Mouse (Mus musculus): ENCODE results near the gene Ndufa7. TPM values are rescaled to one million over a fixed set of nuclear protein-coding genes. Genes with fewer than 3 reads are reported as not detected.

Ndufa7 gene
- 296 and 311 TPM in 2 replicates for polyA plus RNA-seq (2016; fragmentation: Nextera tagmentation; extraction: Ambion mirVana)

DNA sequence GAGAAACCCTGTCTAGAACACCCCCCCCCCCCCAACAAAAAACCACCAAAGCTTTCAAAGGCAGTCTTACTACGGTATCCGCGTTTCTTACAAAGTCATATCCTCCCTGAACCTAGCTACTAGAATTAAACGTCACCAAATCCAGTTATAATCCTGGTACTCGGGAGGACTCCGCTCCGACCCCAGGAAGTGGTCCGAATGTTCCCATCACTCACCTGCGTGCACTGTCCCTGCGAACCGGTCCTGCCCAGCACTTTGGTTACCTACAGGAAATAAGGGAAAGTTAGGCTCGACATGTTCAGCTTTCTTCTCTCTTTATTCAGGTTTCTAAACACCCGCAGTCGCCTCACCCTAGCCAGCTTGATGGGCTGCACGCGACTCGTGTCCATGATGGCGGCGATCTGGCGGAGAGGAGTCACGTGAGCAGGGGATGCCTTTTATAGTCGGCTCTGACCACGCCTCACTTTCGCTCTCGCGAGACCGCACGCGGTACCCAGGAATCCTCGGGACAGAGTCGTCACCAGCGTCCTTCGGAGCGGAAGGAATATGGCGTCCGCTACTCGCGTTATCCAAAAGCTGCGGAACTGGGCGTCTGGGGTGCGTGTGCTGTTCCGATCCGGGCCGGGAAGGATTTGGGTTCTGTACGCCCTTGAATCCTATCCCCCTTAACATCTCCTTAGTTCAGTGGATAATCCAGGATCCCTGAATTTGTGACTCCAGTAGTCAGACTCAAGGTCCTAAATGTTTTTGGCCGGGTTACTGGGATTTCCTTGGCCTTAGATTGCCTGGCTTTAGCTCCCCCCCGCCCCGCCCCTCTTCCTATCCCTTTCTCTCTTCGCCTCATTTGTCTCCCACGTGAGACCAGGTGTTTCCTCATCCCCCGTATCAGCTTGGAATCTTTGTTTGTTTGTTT is at the start of gene Ndufa7, which contains the start of gene Rps28:
TSS of gene Ndufa7 (plus strand) at position 489 of the 913 bp plus-strand sequence.
TSS of gene Rps28 (minus strand) at position 479 of the 913 bp plus-strand sequence.
- peak; percentile 88 for ATAC-seq
- peak within 1 kb of the TSS; percentile 79 for H3K27ac ChIP-seq
- under 1% methylated on average over 51 of the region's 51 CpGs for WGBS (ENCODE audit: insufficient replicate concordance)
- H3K9me3 ChIP-seq (replicated peaks), result no peaks in the 10 kb centered on the region
- H3K4me2 ChIP-seq, result peak within 1 kb of the TSS; percentile 76
- H3K9ac ChIP-seq, result peak within 1 kb of the TSS; percentile 85
- H3K27me3 ChIP-seq (replicated peaks), result no peaks in the 10 kb centered on the region
- peaks cover 49% of the 10 kb centered on the region for H3K4me1 ChIP-seq
- H3K36me3 ChIP-seq, result peaks cover 62% of the 10 kb centered on the region
- peak within 1 kb of the TSS; percentile 82 for H3K4me3 ChIP-seq

DNA sequence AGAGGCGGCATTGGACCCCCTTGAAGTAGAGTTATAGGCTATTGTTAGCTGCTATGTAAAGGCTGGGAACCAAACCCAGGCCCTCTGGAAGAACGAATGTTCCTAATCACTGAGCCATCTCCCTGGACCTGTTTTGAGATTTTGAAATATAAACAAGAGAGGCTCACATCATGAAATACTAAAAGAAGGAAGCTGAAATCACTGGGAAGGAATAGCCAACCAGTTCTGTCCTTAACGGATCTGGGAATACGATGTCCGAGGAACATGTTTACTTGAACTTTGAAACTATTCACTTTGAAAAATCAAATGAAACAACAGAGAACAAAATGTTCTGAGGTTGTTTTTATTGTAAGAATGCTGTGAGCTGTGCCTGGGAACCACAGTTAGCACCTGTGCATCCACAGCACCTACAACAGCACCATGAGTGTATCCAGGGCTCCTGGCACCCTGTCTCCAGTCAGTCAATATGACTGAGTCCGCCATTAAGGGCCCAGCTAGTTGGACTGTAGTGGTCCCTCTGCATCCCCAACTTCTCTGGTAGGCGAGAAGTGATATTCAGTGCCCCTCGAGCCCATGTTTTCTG is 49.7 kb upstream of the Ndufa7 start:
- Histone ChIP-seq H3K9ac (no peak overlapping the region), H3K36me3 (peaks cover 49% of the 10 kb centered on the region), H3K4me3 (no peak overlapping the region), H3K9me3 (replicated peaks) (no peaks in the 10 kb centered on the region), H3K27ac (no peak overlapping the region), H3K4me1 (peaks cover 15% of the 10 kb centered on the region), H3K27me3 (replicated peaks) (peaks cover 6% of the 10 kb centered on the region; the same call in 1 of the 2 replicates), H3K4me2 (no peak overlapping the region)
- no peak for ATAC-seq
- 80% methylated on average over 8 of the region's 8 CpGs for WGBS (ENCODE audit: insufficient replicate concordance)

DNA sequence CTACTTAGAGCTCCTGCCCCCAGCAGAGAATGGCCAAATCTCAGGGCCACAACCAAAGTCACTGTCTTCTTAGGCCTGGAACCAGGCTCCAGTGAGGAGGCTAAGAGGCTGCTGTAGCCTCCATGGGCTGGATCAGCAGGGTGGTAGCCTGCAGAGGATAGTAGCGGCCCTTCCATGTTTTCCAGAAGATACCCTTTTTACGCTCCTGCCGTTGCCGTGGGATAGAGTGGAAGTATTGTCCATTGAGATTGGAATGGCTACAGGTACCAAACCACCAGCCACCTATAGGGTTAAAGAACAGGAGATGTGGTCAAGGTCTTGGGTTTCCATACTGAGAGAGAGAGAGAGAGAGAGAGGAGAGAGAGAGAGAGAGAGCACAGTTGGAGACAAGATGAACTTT is 49.1 kb upstream of the Ndufa7 start:
- peaks cover 6% of the 10 kb centered on the region; the same call in 1 of the 2 replicates for H3K27me3 ChIP-seq (replicated peaks)
- peaks cover 49% of the 10 kb centered on the region for H3K36me3 ChIP-seq
- H3K9ac ChIP-seq, result no peak overlapping the region
- no peak overlapping the region for H3K4me2 ChIP-seq
- 88% methylated on average over 4 of the region's 4 CpGs for WGBS (ENCODE audit: insufficient replicate concordance)
- H3K4me3 ChIP-seq, result no peak overlapping the region
- peaks cover 21% of the 10 kb centered on the region for H3K4me1 ChIP-seq
- no peaks in the 10 kb centered on the region for H3K9me3 ChIP-seq (replicated peaks)
- no peak for ATAC-seq
- no peak overlapping the region for H3K27ac ChIP-seq

DNA sequence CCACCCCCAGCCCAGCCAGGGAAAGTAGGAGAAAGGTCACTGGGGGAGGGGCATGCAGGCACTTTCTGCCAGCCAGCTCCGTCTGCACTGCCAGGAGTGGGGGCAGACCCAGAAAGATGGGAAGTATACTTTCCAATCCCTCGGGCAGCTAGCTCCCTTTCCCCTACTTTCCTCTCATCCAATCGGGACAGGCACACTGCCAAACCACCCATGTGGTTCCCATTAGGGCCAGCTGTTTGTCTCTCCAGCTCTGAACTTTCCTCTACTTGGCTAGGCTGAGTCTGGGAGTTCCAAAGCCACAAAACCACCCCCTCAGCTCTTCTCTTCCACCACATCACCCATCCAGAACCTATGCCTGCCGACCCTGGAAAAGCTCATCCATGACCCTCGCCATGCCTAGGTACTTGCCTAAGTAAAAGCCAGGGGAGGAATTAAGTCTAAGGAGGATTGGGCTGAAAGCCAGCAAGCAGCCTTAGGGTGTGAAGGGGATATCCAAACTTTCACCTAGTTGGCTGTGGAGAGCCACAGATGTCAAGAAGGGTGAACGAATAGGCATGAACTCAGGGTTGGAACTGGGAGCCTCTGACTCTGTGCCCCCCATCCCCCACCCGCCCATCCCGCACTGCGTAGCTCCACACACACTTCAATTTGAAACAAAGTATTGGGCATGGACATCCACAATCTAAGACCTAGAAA is 45.0 kb upstream of the Ndufa7 start:
- ATAC-seq, result peak; percentile 8; the same call in 1 of the 2 replicates
- 0 out of 2 replicates have a peak, but pooled peaks cover 4% of the 10 kb centered on the region for H3K27me3 ChIP-seq (replicated peaks)
- no peaks in the 10 kb centered on the region for H3K9me3 ChIP-seq (replicated peaks)
- peaks cover 46% of the 10 kb centered on the region for H3K36me3 ChIP-seq
- H3K9ac ChIP-seq, result peak overlapping the region; percentile 18; the same call in 1 of the 2 replicates
- peak overlapping the region; percentile 63 for H3K4me3 ChIP-seq
- 40% methylated on average over 9 of the region's 9 CpGs for WGBS (ENCODE audit: insufficient replicate concordance)
- H3K4me2 ChIP-seq, result peak overlapping the region; percentile 83
- H3K27ac ChIP-seq, result peak overlapping the region; percentile 46
- peaks cover 42% of the 10 kb centered on the region for H3K4me1 ChIP-seq

DNA sequence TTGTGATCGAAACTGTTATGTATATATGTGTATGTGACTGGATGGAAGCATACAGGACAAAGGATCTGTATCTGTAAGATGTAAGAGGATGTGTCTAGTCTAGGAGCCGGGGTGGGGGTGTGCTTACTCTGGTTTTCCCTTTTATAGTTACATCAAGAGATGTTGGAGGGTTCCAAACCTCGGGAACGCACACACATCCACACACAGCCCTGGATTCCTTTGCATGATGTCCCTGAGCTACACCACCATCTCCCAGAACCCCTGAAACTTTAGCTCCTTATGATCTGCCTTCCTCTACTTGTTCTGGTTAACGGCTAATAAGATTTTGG is 44.4 kb upstream of the Ndufa7 start:
- H3K9ac ChIP-seq, result peak overlapping the region; percentile 69; the same call in 1 of the 2 replicates
- peak overlapping the region; percentile 63 for H3K4me3 ChIP-seq

DNA sequence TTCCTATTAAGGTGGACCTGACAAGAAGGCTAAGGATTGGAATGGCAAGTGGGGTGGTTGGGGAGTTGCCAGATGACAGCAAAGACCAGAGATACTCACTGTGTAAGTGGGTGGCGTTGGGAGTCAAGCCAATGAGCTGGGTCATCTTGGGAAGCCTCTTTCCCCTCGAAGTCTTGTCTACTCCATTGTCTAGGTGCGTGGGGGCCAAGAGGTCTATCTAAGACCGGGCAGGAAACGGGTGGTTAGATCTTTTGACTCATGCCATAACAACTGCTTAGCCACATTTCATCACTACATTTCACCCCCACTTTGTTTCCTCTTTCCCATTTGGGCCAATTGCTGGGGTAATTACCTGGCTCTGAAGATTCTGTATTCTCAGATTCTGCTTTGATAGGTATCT is 43.9 kb upstream of the Ndufa7 start:
- 19% methylated on average over 5 of the region's 5 CpGs for WGBS (ENCODE audit: insufficient replicate concordance)
- peak overlapping the region; percentile 63 for H3K4me3 ChIP-seq
- peak overlapping the region; percentile 69 for H3K9ac ChIP-seq
- H3K36me3 ChIP-seq, result peaks cover 36% of the 10 kb centered on the region
- H3K27ac ChIP-seq, result peak overlapping the region; percentile 79; the same call in 1 of the 2 replicates
- no peak for ATAC-seq
- H3K9me3 ChIP-seq (replicated peaks), result no peaks in the 10 kb centered on the region
- H3K27me3 ChIP-seq (replicated peaks), result 0 out of 2 replicates have a peak, but pooled peaks cover 7% of the 10 kb centered on the region
- peaks cover 42% of the 10 kb centered on the region for H3K4me1 ChIP-seq
- H3K4me2 ChIP-seq, result peak overlapping the region; percentile 83

More for the DNA sequence above, 44.4 kb upstream of the Ndufa7 start:
- Histone ChIP-seq H3K4me2 (peak overlapping the region; percentile 83), H3K27ac (0 out of 2 replicates have a peak overlapping the region, but pooled peaks have one; percentile 79), H3K27me3 (replicated peaks) (0 out of 2 replicates have a peak, but pooled peaks cover 7% of the 10 kb centered on the region), H3K4me1 (peaks cover 42% of the 10 kb centered on the region), H3K36me3 (peaks cover 41% of the 10 kb centered on the region), H3K9me3 (replicated peaks) (no peaks in the 10 kb centered on the region)
- WGBS (ENCODE audit: insufficient replicate concordance), result 62% methylated on average over 5 of the region's 5 CpGs
- ATAC-seq, result no peak

DNA sequence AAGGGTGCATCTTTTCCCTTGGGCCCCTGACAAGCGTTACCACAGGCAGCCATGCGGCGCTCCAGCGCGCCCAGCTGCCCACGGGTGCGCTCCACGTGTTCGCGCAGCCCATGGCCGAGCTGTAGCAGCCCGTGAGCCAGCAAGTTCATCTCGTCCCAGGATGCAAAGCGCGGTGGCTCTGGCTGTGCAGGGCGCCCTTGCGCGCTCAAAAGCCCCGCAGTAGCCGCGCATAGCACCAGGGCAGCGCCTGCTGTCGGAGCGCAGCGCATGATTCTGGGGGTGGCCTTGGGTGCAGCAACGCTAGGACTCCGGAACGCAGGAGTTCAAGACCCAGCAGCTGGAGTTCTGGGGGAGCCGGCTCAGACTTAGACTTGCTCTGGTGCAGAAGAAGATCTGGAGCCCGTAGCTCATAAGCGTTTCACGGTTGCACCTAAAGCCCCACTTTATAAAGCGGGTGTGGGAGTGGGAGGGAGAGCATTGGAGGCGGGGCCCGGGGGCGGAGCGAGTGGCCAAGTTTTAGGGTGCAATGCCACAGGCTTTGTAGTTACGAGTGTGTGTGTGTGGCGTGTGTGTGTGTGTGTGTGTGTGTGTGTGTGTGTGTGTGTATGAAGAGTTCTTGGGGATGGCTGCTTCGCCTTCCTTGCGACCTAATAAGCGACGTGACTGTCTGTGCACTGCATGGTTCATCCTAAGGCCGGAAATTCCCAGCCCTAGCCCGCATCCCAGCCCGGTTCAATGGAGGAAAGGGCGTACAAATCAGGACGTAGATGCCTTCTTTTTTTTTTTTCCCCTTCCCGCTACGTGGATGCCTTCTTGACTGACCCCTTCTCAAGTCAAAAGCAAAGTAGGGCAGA is 43.0 kb upstream of the Ndufa7 start, which contains the start of gene Angptl4:
TSS of gene Angptl4 (minus strand) at position 707 of the 854 bp plus-strand sequence.
- H3K4me1 ChIP-seq, result peaks cover 42% of the 10 kb centered on the region
- peak within 1 kb of the TSS; percentile 79 for H3K27ac ChIP-seq
- H3K4me3 ChIP-seq, result peak within 1 kb of the TSS; percentile 63
- 0 out of 2 replicates have a peak, but pooled peaks cover 14% of the 10 kb centered on the region for H3K27me3 ChIP-seq (replicated peaks)
- H3K4me2 ChIP-seq, result peak within 1 kb of the TSS; percentile 83
- under 1% methylated on average over 50 of the region's 50 CpGs for WGBS (ENCODE audit: insufficient replicate concordance)
- peaks cover 26% of the 10 kb centered on the region for H3K36me3 ChIP-seq
- peak within 1 kb of the TSS; percentile 69 for H3K9ac ChIP-seq
- ATAC-seq, result peak; percentile 86
- no peaks in the 10 kb centered on the region for H3K9me3 ChIP-seq (replicated peaks)

DNA sequence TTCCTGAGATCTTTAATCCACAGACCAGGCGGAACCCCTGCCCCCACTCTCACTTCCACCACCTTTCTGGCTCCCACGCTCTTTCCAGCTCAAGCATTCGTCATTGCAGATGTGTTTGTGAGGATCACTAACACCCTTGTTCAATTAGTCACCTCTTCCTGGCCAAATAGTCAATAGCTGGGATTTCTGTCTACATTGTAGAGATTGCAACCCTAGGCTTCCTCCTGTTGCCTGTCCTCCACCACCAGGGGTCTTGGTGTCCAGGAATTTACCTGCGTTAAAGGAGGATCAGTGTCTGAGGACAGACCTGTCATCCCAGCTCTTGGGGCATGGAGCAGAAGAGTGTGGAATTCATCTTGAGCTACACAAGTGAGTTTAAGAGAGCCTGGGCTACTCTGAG is 42.3 kb upstream of the Ndufa7 start:
- H3K27me3 ChIP-seq (replicated peaks), result 0 out of 2 replicates have a peak, but pooled peaks cover 16% of the 10 kb centered on the region
- peaks cover 42% of the 10 kb centered on the region for H3K4me1 ChIP-seq
- peak overlapping the region; percentile 29; the same call in 1 of the 2 replicates for H3K27ac ChIP-seq
- peak overlapping the region; percentile 69 for H3K9ac ChIP-seq
- 31% methylated on average over 4 of the region's 4 CpGs for WGBS (ENCODE audit: insufficient replicate concordance)
- peak overlapping the region; percentile 83 for H3K4me2 ChIP-seq
- H3K36me3 ChIP-seq, result peaks cover 19% of the 10 kb centered on the region
- no peak for ATAC-seq
- H3K9me3 ChIP-seq (replicated peaks), result no peaks in the 10 kb centered on the region
- peak overlapping the region; percentile 63 for H3K4me3 ChIP-seq

DNA sequence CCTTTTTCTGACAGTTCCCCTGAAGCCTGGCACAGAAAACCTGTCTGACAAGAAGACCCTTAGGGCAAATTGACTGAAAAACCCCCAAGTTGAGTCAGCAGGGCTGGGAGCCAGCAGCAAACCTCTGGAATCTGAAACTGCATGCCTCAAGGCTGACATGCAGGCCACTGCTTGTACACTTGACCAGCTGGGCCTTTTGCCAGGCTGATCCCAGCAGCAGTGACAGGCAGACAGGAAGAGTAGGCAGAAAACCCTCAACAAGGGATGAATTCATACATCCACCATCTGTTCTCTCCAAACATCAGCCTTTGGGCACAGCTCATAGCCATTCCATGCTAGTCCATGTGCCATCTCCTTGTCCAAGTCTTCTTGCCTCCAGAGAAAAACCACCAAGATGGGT is 41.0 kb upstream of the Ndufa7 start:
- no peak overlapping the region for H3K27ac ChIP-seq
- ATAC-seq, result no peak

DNA sequence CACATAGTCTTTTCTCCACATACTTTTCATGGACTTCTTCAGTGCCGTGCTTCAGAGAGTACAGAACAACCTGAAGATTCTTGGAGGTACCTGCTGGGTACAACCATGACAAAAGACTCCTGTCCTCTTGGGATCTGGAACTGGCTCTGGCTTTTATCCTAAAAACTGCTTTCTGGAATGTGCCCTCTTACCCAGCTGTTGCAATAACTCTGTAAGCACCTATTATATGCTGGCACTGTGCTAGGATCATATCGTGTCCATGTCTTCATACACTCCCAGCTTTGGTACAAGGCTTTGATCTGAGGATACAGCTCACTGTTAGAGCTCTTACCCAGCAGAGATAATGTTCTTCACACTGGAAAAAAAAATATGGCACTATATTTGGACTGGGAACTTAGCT is 39.4 kb upstream of the Ndufa7 start:
- Histone ChIP-seq H3K4me3 (no peak overlapping the region), H3K27ac (no peak overlapping the region), H3K36me3 (no peaks in the 10 kb centered on the region), H3K9me3 (replicated peaks) (no peaks in the 10 kb centered on the region), H3K4me2 (no peak overlapping the region), H3K4me1 (peaks cover 30% of the 10 kb centered on the region), H3K27me3 (replicated peaks) (0 out of 2 replicates have a peak, but pooled peaks cover 16% of the 10 kb centered on the region), H3K9ac (no peak overlapping the region)
- ATAC-seq, result no peak
- WGBS (ENCODE audit: insufficient replicate concordance), result 67% methylated on average over 2 of the region's 2 CpGs

More for the DNA sequence above, 41.0 kb upstream of the Ndufa7 start:
- Histone ChIP-seq H3K4me3 (no peak overlapping the region), H3K4me2 (no peak overlapping the region), H3K4me1 (peaks cover 40% of the 10 kb centered on the region), H3K27me3 (replicated peaks) (0 out of 2 replicates have a peak, but pooled peaks cover 16% of the 10 kb centered on the region), H3K36me3 (peaks cover 6% of the 10 kb centered on the region), H3K9me3 (replicated peaks) (no peaks in the 10 kb centered on the region), H3K9ac (no peak overlapping the region)
